Mouse (Mus musculus): Measurements from ENCODE around the gene Vrk2. TPM values are rescaled to one million over a fixed set of nuclear protein-coding genes. Genes with fewer than 3 reads are reported as not detected.

The Vrk2 gene
- 1 to 10 TPM; 3.1 to 4.0 TPM for total RNA-seq (2021)
- long read RNA-seq, experiment 1: 0 reads
- long read RNA-seq, experiment 2, partial matches to known transcripts: 0 of 3 reads
- long read RNA-seq, experiment 2, other reads (novel, unspliced or antisense): 0 of 3 reads

DNA sequence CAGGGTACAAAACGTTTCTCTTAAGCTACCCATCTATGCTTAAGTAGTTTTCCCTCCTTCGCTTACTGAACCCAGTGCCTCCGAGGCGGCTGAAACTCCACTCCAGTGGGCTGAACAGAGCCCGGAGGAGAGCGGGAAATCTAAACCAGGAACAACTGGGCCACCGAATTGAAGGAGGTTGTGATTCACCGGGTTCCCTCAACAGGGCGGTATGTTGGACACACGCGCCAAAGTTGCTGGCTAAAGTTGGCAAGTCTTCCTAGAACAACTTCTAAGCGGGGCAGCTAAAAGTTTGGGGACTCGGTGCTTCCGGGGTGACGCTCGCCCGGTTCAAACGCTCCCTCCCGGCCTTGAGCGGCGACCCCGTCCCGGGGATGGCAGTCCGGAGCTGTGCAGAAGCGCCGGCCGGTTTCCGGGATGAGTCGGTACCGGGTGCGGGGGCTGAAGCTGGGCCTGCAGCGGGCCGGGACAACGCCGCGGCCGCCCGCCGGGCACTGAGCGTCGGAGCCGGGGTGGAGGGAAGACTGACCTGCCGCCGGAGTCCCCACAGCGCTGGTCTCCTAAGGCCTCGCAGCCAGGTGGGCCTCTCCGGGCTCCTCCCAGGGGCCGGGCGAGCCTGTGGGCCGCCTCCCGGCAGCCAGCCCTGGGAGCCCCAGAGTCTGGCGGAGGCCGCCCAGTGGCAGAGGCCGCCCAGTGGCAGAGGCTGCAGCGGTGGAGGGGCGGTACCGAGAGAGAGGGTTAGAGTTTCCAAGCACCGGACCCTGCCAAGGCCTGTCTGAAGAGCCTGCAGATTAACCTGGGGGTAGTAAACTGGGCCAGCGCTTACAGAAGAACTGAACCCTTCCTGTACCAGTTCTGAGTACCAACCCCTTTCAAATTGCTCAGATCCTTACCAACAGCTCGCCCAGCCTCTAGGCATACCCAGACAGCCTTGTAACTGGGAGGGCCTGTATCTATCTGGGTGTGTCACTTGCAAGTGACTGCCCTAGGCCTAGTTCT lies at the start of gene Vrk2, which contains the start of gene Gm6899:
TSS of gene Vrk2 (minus strand) at position 939 of the 999 bp plus-strand sequence.
TSS of gene Gm6899 (plus strand) at position 181 of the 999 bp plus-strand sequence.
- peak; percentile 35 to 36 for DNase-seq (ENCODE audit: low spot score in 2 of 2)

DNA sequence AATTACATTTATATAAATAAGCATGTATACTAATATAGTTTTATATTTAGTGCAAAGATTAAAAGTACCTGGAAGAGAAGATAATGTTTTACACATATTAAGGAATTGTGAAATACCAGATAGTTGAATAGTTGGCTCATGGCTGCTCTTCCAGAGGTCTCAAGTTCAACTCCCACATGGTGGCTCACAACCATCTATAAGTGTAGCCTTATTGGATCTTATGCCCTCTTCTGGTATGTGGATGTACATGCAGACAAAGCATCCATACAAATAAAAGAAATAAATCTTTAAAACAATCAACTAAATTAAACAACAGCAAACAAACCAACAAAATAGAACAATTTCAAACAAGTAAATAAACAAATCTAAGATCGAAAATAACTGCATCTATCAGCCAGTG lies 48.3 kb upstream of the Vrk2 start:
- DNase-seq (ENCODE audit: low spot score in 2 of 2): no peak

DNA sequence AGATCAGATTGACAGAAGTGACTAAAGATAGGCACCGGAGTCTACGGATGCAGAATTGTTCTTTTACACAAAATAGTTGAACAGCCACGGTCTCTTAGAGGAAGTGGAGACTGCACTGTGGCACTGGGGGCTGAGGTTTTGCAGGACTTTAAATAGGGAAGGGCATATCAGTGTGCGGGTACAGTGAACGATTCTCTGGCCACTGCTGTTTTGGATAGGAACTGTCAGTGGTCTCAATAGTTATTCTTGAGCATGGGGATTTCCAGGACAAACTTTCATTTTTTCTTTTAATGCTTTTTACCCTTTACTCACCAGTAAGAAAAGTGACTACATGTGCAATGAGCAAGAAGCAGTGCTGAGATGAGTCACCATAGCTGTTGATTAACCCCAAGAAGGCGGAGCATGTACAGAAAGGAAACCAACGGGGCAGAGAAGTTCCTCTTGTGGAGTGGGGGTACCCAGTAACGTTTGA lies 46.6 kb upstream of the Vrk2 start:
- peak in 1 of 2 experiments; percentile 9 for DNase-seq (ENCODE audit: low spot score in 2 of 2)

DNA sequence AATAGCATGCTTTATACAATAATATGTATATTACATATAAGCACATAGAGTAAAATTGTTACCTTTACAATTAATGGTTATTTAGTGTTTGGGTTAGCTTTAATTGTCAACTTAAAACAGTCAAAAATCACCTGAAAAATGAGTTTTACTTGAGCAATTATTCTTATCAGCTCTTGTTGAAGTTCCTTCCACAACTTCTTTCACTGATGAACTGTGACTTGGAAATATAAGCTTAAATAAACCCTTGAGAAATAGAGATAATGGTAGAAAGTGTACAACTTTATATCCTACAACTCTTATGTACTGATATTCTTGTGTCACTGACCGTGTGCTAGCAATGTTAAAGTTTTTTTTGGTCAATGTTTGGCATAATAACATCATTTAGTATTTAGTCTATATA lies 42.4 kb upstream of the Vrk2 start:
- DNase-seq (ENCODE audit: low spot score in 2 of 2): no peak

GRCm38 (mm10) chr11:26622727-26623126 lies 28.9 kb upstream of the Vrk2 start:
- no peak for DNase-seq (ENCODE audit: low spot score in 2 of 2)

DNA sequence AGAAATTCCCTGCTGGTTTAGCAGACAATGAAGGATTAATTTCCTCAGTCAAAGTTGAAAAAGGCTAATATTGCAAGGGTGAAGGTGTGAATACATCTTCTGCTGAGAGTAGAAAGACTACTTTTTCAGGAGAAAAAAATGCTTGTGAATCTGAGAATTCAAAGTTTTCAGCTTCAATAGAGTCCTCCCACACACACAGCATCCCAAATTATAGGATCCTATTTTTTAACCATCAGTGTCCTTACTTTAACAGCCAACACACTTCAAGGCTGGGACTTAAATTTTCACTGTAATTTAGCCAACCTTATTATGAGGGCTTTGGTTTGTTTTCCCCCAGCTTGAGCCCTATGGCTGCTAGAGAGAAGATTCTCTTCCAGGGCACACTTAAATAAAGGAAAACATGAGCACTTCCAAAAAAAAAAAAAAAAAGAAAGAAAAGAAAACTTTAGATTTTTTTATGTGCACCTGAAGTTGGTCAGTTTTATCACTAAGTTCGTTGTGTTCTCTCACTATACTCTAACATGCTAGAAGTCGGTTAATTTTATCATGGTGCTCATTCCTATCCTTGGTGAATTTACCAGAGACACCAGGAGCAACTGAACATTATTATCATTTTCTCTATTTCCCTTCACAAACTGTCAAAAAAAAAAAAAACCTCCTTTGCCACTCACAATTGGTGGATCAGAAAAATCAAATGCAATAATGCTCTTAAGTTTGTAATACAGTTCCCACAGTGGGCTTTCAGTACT lies 24.9 kb upstream of the Vrk2 start:
- DNase-seq (ENCODE audit: low spot score in 2 of 2): no peak

GRCm38 (mm10) chr11:26608795-26609194 lies 15.0 kb upstream of the Vrk2 start:
- no peak for DNase-seq (ENCODE audit: low spot score in 2 of 2)

DNA sequence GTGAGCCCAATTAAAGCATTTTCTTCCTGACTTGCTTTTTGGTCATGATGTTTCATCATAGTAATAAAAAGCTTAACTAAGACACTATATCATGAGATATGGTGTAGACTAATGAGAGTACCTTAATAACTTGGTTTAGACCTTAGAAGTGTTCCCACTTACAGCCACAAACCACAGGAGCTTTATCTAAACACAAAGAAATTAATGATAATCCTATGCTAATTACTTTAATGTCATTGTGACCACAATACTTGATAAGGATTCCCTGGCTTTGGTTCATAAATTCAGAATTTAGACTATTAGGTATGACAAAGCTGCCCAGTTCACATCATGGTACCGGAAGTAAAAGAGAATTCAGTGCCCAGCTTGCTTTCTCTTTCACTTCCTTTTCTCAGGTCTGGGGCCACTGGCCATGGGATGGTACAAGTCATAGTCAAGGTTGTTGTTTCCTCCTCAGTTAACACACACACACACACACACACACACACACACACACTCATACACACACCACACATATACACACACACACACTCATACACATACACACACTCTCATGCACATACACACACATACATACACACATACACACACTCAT lies 10.4 kb upstream of the Vrk2 start:
- DNase-seq (ENCODE audit: low spot score in 2 of 2): no peak

DNA sequence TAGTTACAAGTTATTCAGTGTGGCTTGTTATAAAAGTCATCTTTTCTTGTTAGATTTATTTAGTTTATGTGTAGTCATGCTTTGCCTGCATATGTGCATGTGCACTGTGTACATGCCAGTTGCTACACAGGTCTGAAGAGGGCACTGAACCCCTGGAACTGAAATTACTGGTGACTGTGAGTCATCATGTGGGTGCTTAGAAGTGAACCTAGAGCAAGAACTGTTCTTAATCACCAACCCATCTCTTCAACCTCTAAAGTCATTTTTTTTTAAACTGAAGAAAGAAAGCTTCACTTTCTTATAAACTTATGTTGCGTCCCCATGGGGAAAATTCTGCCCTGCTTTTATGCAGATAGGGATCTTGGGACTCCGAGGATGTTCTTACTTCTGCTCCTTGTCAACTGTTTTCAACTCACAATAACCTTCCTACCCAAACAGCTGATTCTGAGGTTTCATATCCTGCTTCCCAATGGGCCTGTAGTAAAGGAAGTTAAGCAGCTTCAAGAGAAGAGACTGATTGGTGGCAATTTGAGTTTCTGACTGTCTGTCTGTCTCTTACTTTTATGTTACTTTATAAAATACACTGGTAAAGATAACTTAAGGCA lies 7.9 kb upstream of the Vrk2 start:
- DNase-seq (ENCODE audit: low spot score in 2 of 2): no peak

DNA sequence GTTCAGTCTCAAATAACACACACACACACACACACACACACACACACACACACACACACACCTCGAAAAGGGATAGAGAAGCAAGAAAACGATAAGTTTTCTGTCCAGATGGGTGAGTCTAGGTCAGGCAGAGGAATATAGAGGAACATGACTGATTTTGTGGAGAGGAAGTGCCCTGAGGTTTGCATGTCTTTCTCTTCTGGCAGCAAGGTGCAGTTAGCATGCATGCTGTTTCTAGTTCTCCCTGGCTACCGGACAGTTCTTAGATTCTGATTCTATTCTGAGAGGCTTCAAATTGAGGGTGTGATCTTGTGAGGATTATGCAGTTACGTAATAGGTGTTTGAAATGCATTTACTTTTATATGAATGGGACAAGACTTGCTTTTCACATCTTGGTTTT lies 6.9 kb upstream of the Vrk2 start:
- no peak for DNase-seq (ENCODE audit: low spot score in 2 of 2)

DNA sequence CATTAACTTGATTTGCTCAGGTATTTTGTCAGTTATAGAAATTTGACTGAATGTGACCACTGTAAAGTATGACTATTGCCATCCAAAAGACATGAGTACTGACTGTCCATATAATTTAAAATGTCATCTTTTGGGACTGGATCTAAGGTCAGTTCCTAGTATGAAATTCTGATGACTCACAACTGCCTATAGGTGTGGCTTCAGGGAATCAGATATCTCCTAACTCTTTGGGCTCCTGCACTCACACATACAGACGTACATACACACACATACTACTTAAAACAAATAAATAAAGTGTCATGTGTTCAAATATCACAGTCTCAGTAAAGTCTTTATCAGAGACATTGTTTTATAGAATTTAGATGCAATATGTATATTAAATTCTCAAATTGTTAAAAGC lies 5.1 kb upstream of the Vrk2 start:
- no peak for DNase-seq (ENCODE audit: low spot score in 2 of 2)

GRCm38 (mm10) chr11:26597761-26598160 lies 4.0 kb upstream of the Vrk2 start:
- DNase-seq (ENCODE audit: low spot score in 2 of 2): no peak

GRCm38 (mm10) chr11:26597145-26597544 lies 3.3 kb upstream of the Vrk2 start:
- no peak for DNase-seq (ENCODE audit: low spot score in 2 of 2)

DNA sequence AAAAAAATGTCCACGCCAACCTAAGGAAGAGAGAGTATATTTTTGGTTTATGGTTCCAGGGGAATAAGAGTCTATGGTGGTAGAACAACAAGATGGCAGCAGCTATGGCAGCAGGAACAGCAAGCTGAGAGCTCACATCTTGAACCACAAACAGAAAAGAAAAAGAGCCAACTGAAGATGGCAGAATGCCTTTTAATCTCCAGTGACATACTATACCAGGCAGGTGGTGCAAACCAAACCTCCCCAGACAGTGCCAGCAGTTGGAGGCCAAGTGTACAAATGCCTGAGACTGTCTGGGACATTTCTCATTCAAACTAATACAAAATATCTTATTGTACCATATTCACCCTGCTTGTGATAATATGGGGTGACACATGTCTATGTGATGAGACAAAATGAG lies 2.4 kb upstream of the Vrk2 start:
- peak in 1 of 2 experiments; percentile 27 for DNase-seq (ENCODE audit: low spot score in 2 of 2)

- no peak for DNase-seq (ENCODE audit: low spot score in 2 of 2)
Measured at GRCm38 (mm10) chr11:26594487-26594886, 688 bp upstream of the Vrk2 start.

GRCm38 (mm10) chr11:26592395-26593053 lies 1.3 kb downstream of the Vrk2 start:
- DNase-seq (ENCODE audit: low spot score in 2 of 2): no peak

DNA sequence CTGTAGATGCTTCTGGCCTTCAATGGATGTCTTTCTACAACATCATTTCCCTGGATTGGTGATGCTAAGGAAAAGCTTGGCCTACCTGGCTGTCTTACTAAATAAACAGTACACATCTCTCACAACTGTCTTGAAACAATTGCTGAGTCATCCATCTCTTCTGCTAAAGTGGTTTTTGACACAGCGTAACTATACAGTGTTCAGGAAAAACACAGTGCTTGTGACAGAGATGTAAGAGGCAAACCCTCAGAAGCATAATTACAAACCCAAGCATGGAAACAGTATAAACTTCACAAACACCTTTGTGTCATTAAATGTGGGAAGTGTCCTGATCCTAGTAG lies 6.6 kb downstream of the Vrk2 start:
- no peak for DNase-seq (ENCODE audit: low spot score in 2 of 2)

DNA sequence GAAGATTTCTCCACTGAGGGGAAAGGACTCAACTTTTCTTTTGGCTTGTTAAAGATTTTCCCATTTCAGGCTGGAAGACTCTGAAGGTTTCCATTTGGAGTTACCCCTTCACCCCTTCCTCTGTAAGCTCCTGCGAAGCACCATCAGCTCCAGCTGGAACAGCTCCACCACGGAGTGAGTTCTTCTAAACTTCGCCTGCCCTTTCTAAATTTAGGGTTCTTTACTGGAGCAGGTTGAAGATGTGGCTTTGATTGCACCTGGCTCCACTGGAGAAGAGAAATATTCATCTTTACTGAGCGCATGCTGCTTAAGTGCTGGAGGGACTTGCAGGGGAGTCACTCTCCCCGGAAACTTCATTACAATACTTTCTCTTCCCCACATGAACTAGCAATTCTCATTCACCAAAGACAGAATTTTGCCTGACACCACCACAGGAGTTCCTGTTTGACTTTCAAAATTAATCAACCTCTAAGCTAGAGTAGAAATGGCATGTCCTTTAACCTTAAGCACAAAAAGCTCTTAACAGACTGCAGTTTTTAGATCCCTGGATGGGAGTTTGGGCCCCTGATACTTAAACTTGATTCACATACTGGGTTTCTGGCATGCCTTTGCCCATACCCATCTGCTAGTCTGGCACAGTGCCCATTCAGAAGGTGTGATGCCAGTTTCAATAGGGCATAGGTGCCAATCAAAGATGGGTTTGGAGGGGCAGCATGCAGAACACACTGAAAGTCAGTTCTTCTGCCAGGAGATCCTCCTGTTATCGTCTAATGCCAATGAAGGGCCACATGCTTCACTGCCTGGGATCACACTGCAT lies 7.2 kb downstream of the Vrk2 start:
- DNase-seq (ENCODE audit: low spot score in 2 of 2): peak; percentile 80 to 89

Data from layer of hippocampus, postnatal 14 days (tissue).